Mouse (Mus musculus) lung, postnatal 36 days (tissue): Measurements from ENCODE around the gene Lrrk2.
A peak's percentile ranks its signal among the peaks of the same experiment; 100 is the strongest.

ENCODE experiments used
- DNase-seq: peaks from one replicate; pipeline ENCODE4 v3.0.0; 2022; ENCODE audit warnings: mixed read lengths

The Lrrk2 gene

DNA sequence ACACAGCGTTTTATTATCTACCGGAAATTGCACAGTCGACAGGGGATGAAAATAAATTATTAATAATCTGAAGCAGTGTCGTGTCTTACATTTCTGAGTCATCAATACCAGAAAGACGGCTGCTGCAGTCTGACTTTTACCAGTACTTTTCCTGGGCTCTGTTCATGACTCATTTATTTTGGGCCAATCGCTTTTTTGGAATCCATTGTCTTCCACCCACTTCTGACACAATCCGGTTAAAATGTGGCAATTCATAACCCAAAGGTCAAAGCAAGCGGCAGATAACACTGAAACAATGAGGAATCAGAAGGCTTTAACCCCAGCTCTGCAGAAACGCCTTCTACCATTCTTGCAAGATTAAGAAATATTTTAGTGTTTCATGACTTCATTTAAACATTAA, 17.7 kb downstream of the Lrrk2 start:
- DNase-seq = peak; percentile 28

DNA sequence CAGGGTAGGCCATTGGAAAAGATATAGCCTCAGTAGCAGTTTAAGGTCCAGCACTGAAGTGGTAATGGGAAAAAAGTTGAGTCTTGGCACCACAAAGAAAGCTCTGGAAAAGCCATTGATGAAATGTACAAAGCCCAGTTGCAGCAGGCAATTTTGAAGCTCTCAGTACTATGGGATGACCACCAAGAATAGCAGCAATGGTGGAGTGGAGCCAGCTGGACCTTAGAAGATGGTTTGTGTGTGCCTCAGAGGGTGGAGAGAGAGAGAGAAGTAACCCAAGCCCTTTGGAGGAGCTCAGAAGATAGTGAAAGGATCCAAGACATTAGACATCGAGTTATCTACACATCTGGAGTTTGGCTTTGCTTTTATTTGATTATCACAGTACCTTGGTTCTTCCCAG, 20.1 kb downstream of the Lrrk2 start:
- peak; percentile 30 for DNase-seq

GRCm38 (mm10) chr15:91693856-91694255, 20.9 kb downstream of the Lrrk2 start:
- no peak for DNase-seq

DNA sequence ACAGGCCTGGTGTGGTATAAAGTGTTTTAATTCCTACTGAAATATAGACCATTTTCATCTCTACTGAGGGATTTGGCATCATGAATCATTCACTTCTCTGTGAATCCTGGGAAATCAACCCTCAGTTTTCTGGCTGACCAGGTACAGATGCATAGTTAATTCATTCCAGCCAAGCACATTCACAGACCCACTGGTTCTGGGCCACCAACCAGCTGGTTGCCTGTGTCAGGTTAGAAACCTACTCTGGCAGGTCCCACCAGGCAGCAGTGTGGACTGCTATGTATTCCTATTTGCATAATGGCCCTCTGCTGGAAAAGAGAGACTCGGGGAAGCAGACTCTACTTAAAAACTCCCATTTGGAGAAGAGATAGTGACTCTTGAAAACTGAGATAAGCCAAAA, 27.9 kb downstream of the Lrrk2 start:
- no peak for DNase-seq

DNA sequence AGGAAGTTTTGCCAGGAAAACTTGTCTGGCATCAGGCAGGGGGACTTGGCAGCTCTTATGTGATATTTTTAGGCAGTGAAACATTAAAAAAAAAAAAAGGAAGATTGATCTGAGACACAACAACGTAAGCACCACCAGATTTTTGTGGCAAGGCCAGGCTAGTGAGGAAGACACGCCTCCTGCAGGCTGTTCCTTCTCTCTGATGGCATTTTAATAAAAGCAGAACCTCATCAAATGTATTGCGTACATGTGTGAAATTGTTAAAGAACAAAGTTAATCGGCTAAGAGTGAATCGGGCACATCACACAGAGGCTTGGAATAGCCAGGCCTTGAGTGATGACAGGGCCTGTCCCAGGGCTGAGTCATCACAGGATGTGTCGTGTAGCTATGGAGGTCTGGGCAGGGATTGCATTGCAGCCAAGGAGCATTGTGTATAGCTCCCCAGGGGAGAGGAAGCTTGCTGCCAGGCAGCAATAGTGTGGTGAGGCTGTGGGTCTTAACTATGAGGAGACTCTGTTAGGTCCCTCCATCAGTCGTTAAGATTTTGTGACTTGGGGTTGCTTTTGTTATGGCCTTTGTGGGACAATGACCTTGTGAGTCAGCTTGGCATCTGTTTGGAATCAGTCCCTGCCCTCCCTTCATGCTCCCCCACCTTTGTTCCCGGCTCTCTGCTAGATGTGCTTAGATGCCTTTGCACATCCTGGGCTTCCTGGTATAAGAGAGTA, 30.2 kb downstream of the Lrrk2 start:
- peak; percentile 71 for DNase-seq

- no peak for DNase-seq
Measured at GRCm38 (mm10) chr15:91704091-91704490, 31.1 kb downstream of the Lrrk2 start.

DNA sequence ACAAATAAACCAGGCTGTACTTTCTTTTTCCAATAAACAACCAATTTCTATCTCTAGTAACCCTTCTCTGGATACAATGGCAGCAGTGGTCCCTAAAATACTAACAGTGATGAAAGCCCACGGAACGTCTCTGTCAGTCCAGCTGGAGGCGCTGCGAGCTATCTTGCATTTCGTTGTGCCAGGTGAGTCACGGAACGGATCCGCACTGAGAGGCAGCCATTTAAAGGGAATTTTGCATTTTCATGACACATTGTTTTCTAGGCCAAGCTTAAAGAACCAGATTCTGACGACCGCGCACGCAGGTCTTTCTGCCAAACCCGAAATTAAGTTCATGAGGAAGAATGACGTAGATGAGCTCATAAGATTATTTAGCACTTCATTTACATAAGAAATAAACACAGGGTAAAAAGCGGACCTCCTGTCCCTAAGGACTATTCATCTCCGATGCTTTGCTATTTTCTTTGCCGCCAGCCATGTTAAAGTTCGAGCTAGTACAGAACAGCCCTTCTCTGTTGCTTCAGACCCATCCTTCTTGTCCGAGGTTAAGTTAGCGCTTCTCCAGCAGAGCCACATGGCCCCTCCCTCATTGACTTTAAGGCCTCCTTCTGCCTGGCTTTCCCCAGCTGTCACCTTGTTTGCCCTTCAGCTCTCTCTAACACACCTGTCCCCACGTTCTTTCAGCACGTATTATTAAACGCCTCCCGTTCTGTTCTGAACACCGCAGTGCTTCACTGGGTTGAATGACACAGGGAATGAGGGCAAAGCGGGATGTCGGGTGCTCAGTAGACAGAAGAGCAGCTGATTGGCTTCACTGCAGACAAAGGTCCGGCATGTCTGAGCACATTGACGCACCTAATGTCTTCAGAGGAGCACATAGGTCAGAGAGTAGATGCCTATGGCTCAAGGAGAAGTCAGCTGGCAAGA, 36.5 kb downstream of the Lrrk2 start:
- DNase-seq = no peak

DNA sequence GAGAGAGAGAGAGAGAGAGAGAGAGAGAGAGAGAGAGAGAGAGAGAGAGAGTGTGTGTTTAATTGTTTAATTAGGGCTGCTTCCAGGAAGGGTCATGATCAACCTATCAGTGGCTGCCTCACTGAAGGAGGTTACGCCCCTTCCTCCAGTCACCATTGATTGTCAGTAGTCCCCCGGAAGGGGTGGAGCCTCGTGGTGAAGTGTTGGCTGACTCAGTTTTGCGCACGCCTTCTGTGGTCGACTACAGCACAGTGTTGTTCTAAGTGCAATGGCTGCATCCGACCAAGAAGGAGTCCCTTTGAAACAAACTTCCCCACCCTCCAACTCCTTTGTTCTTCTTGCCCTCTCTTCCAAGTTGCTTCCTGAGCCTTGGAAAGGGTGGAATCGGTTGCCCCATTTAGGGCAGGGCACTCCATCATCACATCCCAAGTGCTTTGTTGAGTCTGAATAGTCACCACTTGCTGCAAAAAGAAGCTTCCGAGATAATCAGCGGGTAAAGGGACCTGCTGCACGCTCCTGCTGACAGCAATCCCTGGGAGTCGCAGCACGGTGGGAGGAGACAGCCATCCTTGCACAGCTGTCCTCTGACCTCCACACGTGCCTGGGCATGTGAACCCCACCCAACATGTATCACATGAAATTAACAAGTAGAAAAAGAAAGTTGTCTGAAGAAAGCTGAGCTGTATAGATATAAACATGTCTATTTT, 62.4 kb downstream of the Lrrk2 start:
- no peak for DNase-seq

- DNase-seq = peak; percentile 71
Measured at GRCm38 (mm10) chr15:91736791-91737533, 64.0 kb downstream of the Lrrk2 start.

DNA sequence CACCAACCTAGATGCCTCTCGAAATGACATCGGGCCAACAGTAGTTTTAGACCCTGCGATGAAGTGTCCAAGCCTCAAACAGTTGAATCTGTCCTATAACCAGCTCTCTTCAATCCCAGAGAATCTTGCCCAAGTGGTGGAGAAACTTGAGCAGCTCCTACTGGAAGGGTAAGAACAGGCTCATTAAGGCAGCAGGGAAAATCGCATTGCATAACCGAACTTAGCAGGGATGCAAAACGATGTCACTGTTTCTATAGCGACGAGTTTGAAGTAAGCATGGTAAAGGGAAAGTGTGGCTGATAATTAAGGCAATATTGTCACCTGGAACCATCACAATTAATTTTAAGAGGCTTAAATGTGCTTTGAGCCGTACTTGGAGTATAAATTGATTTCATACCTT, 65.8 kb downstream of the Lrrk2 start:
- DNase-seq = no peak

- no peak for DNase-seq
Measured at GRCm38 (mm10) chr15:91745501-91745900, 72.5 kb downstream of the Lrrk2 start.

DNA sequence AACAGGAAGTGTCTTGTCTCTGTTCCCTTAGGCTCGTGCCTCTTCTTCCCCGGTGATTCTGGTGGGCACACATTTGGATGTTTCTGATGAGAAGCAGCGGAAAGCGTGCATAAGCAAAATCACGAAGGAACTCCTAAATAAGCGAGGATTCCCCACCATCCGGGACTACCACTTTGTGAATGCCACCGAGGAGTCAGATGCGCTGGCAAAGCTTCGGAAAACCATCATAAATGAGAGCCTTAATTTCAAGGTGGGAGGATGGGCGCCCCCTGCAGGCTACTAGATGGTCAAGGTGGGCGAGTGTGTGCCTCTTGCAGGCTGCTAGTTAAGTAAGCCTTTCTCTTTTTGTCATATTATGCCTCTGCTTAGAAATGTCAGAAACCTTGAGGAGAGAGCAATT, 79.1 kb downstream of the Lrrk2 start:
- peak; percentile 34 for DNase-seq

GRCm38 (mm10) chr15:91753378-91754080, 80.6 kb downstream of the Lrrk2 start:
- DNase-seq = no peak

- DNase-seq = peak; percentile 67
Measured at GRCm38 (mm10) chr15:91754546-91754945, 81.6 kb downstream of the Lrrk2 start.

GRCm38 (mm10) chr15:91755756-91756155, 82.8 kb downstream of the Lrrk2 start:
- DNase-seq = no peak

DNA sequence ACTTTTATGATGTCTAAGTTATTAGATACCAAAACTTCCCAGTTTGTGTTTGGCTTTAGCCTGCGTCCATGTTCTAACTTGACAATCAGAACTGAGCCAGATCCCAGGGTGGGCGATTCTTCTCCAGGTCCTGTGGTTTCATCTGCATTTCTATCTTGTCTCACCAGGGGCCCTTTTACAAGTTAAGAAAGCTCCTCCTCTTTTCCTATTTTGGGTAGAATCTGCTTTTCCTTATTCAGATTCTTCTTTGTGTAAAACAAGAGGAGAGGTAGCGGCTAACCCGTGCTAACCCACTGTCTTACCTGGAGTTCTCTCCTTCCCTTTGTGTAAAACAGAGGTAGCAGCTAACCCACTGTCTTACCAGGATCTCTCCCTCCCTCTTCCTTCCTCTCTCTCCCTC, 99.1 kb downstream of the Lrrk2 start:
- DNase-seq = no peak

GRCm38 (mm10) chr15:91779166-91779565, 106.2 kb downstream of the Lrrk2 start:
- no peak for DNase-seq

GRCm38 (mm10) chr15:91781172-91781571, 108.2 kb downstream of the Lrrk2 start:
- DNase-seq = peak; percentile 56

DNA sequence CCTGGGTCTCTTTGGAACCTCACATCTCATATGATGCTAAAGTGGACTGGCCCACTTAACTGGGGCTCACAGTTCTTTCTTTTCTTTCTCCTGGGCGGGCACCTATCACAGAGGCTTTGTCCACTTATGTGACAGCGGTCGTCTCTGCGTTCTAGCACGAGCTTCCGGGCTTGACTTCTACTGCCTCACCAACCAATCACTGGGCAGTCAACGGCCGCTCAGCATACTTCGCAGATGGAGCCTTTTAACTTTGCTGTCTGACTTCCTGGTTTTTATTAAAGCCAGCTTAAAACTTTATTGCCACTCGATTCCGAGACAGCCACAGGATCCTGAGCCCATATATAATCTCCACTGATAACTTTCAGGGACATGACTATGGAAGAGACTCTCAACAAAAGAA, 115.4 kb downstream of the Lrrk2 start:
- DNase-seq = no peak

DNA sequence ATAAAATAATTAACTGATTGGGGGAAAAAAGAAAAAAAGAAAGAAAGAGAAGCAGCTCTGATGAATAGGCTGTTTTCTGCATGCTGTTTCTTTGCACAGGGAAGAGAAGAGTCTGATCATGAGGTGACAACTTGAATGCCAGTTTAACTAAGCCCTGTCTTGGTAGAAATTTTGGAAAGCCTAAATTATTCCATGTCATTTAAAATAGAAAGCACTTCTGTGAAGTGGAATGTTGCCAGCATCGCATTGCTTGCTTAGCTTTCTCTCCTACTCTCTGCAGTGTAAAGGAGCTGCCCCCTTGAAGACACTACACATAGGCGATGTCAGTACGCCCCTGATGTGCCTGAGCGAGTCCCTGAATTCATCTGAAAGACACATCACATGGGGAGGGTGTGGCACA, 133.5 kb downstream of the Lrrk2 start:
- DNase-seq = no peak

- DNase-seq = peak; percentile 27
Measured at GRCm38 (mm10) chr15:91835319-91835718, 162.3 kb downstream of the Lrrk2 start.

DNA sequence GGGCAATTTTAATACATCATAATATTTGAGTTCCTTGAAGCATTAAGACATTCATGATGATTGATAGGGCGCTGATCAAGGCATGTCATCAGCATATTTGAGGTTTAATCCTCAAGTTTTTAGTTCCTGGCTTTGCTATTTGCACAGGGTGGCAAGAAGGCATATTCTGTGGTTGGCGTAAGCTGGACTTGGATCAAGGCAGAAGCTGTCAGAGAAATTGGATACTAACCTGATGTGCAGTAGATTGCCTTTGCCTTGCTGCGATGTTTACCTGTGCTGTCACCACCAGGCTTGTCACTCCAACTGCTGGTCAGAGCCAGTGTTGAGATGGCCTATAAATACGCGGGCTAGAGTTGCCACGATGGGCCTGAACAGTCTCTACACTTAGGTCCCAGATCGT, 165.0 kb downstream of the Lrrk2 start, which contains the start of gene Smgc:
TSS of gene Smgc (plus strand) at position 301 of the 400 bp plus-strand sequence.
- no peak for DNase-seq
